Mouse (Mus musculus): ENCODE measurements around the gene Eml3.

GRCm38 (mm10) chr19:8887585-8888463 lies 41.5 kb upstream of the Eml3 start:
- TF ChIP-seq CTCF (IDR thresholded peaks at IDR 0.05; ENCODE audit: low read depth) = no peak
- no peak for TF ChIP-seq EP300 (IDR thresholded peaks at IDR 0.05; ENCODE audit: low read depth)

Measured in liver, postnatal 0 days (tissue).